Mouse (Mus musculus) forebrain, postnatal 0 days (tissue): Measurements from ENCODE around the gene Apbb1ip. TPM values are rescaled to one million over a fixed set of nuclear protein-coding genes. Genes with fewer than 3 reads are reported as not detected.

Experiments
- ATAC-seq: fragments of 200-750 bp; cut with Nextera tagmentation; 2 replicates; pipeline ENCODE4 v1.8.0; 2017; ENCODE audit warnings: mild to moderate bottlenecking, moderate library complexity
- DNase-seq: peaks from one replicate; pipeline ENCODE4 v3.0.0-alpha.2; 2015
- H3K27ac ChIP-seq: fragments of 300-500 bp; sonication (generic); 2 replicates; pipeline ENCODE4 v1.5.1; 2014; ENCODE audit warnings: low read depth, mild to moderate bottlenecking, antibody characterized with exemption, low read length, moderate library complexity, mixed read lengths
- H3K27me3 ChIP-seq: fragments of 300-500 bp; sonication (generic); 2 replicates; pipeline ENCODE4 v1.6.1; 2014; ENCODE audit warnings: mild to moderate bottlenecking, low read length, mixed read lengths; ENCODE audit not compliant: insufficient read depth
- H3K36me3 ChIP-seq: fragments of 300-500 bp; sonication (generic); 2 replicates; pipeline ENCODE4 v1.6.1; 2014; ENCODE audit warnings: mild to moderate bottlenecking, moderate library complexity; ENCODE audit not compliant: insufficient read depth
- H3K4me1 ChIP-seq: fragments of 300-500 bp; sonication (generic); 2 replicates; pipeline ENCODE4 v1.6.1; 2014; ENCODE audit warnings: antibody characterized with exemption; ENCODE audit not compliant: insufficient read depth
- H3K4me2 ChIP-seq: fragments of 300-500 bp; sonication (generic); 2 replicates; pipeline ENCODE4 v1.6.1; 2014; ENCODE audit warnings: low read depth, mild to moderate bottlenecking, moderate library complexity
- H3K4me3 ChIP-seq: fragments of 300-500 bp; sonication (generic); 2 replicates; pipeline ENCODE4 v1.5.1; 2014; ENCODE audit warnings: low read depth, low read length, mixed read lengths
- H3K9ac ChIP-seq: fragments of 300-500 bp; sonication (generic); 2 replicates; pipeline ENCODE4 v1.6.1; 2014; ENCODE audit warnings: mild to moderate bottlenecking
- H3K9me3 ChIP-seq: fragments of 300-500 bp; sonication (generic); 2 replicates; pipeline ENCODE4 v1.6.1; 2016; ENCODE audit warnings: low read length
- CTCF ChIP-seq: sonication (generic); IDR thresholded peaks from 2 replicates; pipeline ENCODE4 v1.5.1; 2016; ENCODE audit warnings: antibody characterized with exemption, control low read depth, low read depth
- WGBS: fragments of 180-500 bp; shearing (Covaris S2); extraction: QIAGEN DNeasy Blood & Tissue Kit; methylation state at CpG from one replicate; pipeline ENCODE4 v1.1.7; 2014; 5-methylcytosine and 5-hydroxymethylcytosine counted together
- polyA plus RNA-seq: library from polyadenylated mRNA; unstranded; fragments of >200 nt; fragmentation: Nextera tagmentation; extraction: Ambion mirVana; gene quantifications from 2 replicates; pipeline ENCODE4 v1.2.1, GENCODE M21; 2015
- total RNA-seq: library from RNA; depleted of rRNA; stranded (reverse); fragments of >200 nt; gene quantifications from 2 replicates; pipeline ENCODE4 v1.2.3, GENCODE M21; 2014; rRNA removed

Apbb1ip gene
- total RNA-seq (0.15 and 0.19 TPM in 2 replicates), polyA plus RNA-seq (0.57 and 1.6 TPM in 2 replicates)

DNA sequence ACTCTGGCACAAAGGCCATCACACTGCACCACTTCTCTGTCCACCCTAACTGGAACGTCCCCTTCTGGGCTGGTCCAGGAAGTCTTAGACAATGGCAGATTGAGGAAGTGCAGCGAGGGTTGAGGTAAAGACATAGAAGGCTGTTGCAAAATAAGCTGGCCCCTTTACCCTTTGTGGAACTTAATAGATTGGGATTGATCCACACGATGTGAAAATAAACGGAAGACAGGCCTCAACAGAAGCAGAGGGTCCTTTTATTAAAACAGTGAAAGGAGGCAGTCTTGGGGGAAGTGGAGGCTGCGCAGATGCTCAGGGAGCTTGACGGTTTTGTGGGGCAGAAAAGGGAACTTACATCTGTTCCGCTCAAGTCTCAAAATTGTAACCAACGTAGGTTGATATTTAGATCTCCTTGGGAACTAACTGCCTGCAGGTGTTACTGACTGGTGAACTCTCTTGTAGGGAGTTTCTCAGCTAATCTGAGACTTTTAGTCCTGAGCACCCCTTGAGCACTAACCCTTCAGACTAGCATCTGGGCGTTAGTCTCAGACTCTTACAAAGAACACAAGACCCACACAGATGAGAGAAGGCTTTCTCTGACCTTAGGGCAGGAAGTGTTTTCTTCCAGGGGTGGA lies at the start of gene Apbb1ip:
Gene Apbb1ip (plus strand): TSS at position 546 of the 632 bp plus-strand sequence.
- whole genome bisulfite sequencing, result 24% methylated on average over 9 of the region's 9 CpGs
- TF ChIP-seq CTCF, result no peak
- H3K27me3 ChIP-seq, result no peaks in the 10 kb centered on the region; the same call in 1 of the 2 replicates
- ATAC-seq (peak; percentile 23; the same call in 1 of the 2 replicates), DNase-seq (no peak)
- H3K4me3 ChIP-seq, result peak within 1 kb of the TSS; percentile 38
- H3K9ac ChIP-seq, result peak within 1 kb of the TSS; percentile 46
- no peak within 1 kb of the TSS for H3K27ac ChIP-seq
- no peaks in the 10 kb centered on the region for H3K36me3 ChIP-seq
- H3K9me3 ChIP-seq, result no peaks in the 10 kb centered on the region
- H3K4me1 ChIP-seq, result no peaks in the 10 kb centered on the region
- peak within 1 kb of the TSS; percentile 81 for H3K4me2 ChIP-seq

DNA sequence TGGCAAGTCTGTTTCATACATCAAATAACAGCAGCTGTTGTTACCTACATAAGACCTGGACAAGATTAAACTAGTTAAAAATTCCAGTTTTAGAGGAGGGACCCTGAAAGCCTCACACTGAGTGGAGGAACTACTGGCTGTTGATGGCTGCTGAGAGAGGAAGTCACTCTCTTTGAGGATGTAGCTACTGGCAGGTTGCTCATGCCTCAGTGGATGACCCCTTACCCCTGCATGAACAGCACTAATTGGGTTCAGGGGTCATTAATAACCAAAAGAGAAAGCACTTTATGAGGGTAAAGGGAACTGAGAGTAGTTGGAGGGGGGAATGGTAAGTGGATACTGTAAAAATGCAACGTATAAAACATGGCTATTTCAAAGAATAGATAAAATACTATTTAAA lies 46.8 kb upstream of the Apbb1ip start:
- H3K4me3 ChIP-seq, result no peak overlapping the region
- no peaks in the 10 kb centered on the region for H3K4me1 ChIP-seq
- H3K4me2 ChIP-seq, result no peak overlapping the region
- 82% methylated on average over 1 of the region's 1 CpGs for WGBS
- TF ChIP-seq CTCF, result no peak
- H3K9me3 ChIP-seq, result no peaks in the 10 kb centered on the region
- no peaks in the 10 kb centered on the region for H3K27me3 ChIP-seq
- ATAC-seq (no peak), DNase-seq (no peak)
- H3K36me3 ChIP-seq, result no peaks in the 10 kb centered on the region
- no peak overlapping the region for H3K27ac ChIP-seq
- no peak overlapping the region for H3K9ac ChIP-seq

DNA sequence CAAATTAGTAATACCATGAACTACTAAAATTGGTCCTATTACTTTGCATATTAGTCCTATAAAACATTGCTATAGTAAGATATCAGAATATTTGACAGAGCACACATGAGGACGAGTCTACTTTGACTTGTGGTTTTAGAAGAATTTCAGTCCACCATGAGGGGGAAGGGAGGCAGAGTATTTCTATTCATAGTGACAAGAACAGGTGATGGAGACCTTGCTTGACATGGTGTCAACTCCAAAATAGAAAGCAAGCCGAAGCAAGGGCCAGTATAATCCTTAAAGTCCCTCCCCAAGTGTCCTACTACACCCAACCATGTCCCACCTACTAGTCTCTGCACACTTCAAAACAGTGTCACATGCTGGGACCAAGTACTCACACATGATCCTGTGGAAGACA lies 37.8 kb upstream of the Apbb1ip start:
- no peaks in the 10 kb centered on the region for H3K27me3 ChIP-seq
- no peaks in the 10 kb centered on the region for H3K36me3 ChIP-seq
- H3K4me2 ChIP-seq, result no peak overlapping the region
- DNase-seq (no peak), ATAC-seq (no peak)
- no peaks in the 10 kb centered on the region for H3K4me1 ChIP-seq
- no peak for TF ChIP-seq CTCF
- H3K27ac ChIP-seq, result no peak overlapping the region
- no peaks in the 10 kb centered on the region for H3K9me3 ChIP-seq
- H3K4me3 ChIP-seq, result no peak overlapping the region
- no peak overlapping the region for H3K9ac ChIP-seq
- WGBS, result 79% methylated on average over 2 of the region's 2 CpGs

DNA sequence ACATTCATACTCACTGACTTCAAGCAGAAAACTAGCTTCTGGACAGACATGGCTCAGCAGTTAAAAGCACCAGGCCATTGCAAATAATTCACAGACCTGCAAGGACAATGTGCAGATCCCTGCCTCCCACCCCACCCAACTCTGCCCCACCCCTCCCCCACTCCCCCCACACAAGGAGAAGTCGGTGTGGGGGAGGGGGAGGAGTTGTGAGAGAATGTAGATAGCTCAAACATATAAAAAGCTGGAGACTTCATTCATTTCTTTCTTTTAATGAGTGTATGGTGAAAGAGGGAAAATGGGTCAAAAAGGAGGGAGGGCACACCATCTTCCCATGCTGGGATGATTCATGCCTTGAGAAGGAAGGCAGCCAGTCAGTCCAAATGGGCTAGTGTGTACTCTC lies 34.5 kb upstream of the Apbb1ip start:
- Histone ChIP-seq H3K4me3 (no peak overlapping the region), H3K27me3 (no peaks in the 10 kb centered on the region), H3K36me3 (no peaks in the 10 kb centered on the region), H3K9ac (no peak overlapping the region), H3K27ac (no peak overlapping the region), H3K4me1 (no peaks in the 10 kb centered on the region), H3K4me2 (no peak overlapping the region), H3K9me3 (no peaks in the 10 kb centered on the region)
- TF ChIP-seq CTCF, result no peak
- DNase-seq (no peak), ATAC-seq (no peak)
- WGBS, result 88% methylated on average over 1 of the region's 1 CpGs

DNA sequence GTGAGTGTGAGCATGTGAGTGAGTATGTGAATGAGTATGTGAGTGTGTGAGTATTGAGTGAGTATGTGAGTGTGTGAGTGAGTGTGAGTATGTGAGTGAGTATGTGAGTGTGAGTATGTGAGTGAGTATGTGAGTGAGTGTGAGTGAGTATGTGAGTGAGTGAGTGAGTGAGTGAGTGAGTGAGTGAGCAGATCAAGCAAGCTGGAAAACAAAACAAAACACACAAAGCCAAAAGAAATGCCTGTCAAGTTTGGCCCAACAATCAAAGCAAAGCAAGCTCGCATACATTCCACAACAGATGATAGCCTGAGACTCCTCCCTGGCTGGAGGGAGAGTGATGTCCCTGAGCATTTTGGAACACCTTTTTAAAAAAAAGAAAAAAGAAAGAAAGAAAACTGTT lies 33.5 kb upstream of the Apbb1ip start:
- H3K27ac ChIP-seq, result no peak overlapping the region
- no peak for DNase-seq
- no peaks in the 10 kb centered on the region for H3K36me3 ChIP-seq
- H3K9me3 ChIP-seq, result no peaks in the 10 kb centered on the region
- ATAC-seq, result no peak
- no peaks in the 10 kb centered on the region for H3K4me1 ChIP-seq
- no peak for TF ChIP-seq CTCF
- H3K27me3 ChIP-seq, result no peaks in the 10 kb centered on the region
- H3K9ac ChIP-seq, result no peak overlapping the region
- H3K4me2 ChIP-seq, result no peak overlapping the region
- 85% methylated on average over 1 of the region's 1 CpGs for WGBS
- no peak overlapping the region for H3K4me3 ChIP-seq

DNA sequence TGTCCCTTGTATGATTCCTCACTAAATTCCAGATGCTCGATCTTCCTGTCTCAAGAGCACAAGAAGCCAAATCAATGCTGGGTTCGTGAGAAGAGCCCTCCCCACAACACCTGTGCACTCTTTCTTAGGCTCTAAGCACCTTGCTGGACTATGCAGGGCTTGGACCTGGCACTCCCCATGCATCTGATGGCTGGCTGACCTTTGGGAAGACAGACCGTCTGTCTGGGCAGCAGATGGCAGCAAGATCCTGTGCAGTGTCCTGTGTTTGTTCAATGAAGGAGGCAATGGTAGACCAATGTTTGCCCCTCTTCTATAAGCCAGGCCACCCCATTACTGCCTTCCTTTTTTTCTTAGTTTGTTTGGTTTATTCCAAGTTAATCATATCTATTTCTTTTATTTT lies 32.7 kb upstream of the Apbb1ip start:
- H3K9me3 ChIP-seq, result no peaks in the 10 kb centered on the region
- no peak for DNase-seq
- no peak overlapping the region for H3K27ac ChIP-seq
- no peak overlapping the region for H3K9ac ChIP-seq
- no peaks in the 10 kb centered on the region for H3K27me3 ChIP-seq
- ATAC-seq, result no peak
- no peaks in the 10 kb centered on the region for H3K36me3 ChIP-seq
- no peak overlapping the region for H3K4me3 ChIP-seq
- WGBS, result 70% methylated on average over 3 of the region's 3 CpGs
- no peaks in the 10 kb centered on the region for H3K4me1 ChIP-seq
- peak; percentile 13; the same call in 1 of the 2 replicates for TF ChIP-seq CTCF
- no peak overlapping the region for H3K4me2 ChIP-seq

DNA sequence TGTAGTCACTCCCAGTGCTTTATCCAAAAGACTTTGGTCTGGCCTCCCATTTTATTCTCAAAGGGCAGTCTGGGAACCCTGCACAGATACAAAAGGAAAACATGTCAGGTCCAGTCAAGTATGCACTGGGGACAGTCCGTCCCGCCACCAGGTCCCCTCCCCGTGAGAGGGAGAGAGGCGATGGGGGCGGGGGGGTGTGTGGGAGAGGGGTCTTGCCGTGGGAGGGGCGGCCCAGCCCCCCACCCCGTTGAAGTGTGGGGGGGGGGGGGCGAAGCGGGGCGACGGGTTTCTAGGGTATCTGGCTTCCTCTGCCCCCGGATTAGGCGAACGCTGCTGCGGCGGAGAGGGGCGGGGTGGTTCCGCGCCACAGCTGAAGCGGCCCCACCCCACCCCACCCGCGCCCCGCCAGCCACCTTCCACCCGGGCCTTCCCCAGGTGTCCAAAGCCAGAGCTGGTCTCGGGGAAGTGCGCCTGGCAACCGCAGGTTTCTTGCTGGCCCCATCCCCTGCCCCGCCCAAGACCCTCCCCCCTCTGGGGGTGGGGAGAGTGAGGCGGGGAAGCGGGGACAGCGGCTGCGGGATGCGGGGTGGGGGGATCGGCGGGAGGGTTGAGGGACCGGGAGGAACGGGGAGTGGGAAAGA lies 29.7 kb upstream of the Apbb1ip start:
- H3K9ac ChIP-seq, result no peak overlapping the region
- no peak overlapping the region for H3K4me2 ChIP-seq
- no peak for TF ChIP-seq CTCF
- no peaks in the 10 kb centered on the region for H3K4me1 ChIP-seq
- under 1% methylated on average over 27 of the region's 38 CpGs for WGBS
- no peaks in the 10 kb centered on the region for H3K9me3 ChIP-seq
- H3K27ac ChIP-seq, result no peak overlapping the region
- no peaks in the 10 kb centered on the region for H3K27me3 ChIP-seq
- ATAC-seq, result no peak
- no peaks in the 10 kb centered on the region for H3K36me3 ChIP-seq
- H3K4me3 ChIP-seq, result no peak overlapping the region
- DNase-seq, result peak; percentile 52
